Mouse (Mus musculus): ENCODE measurements around the gene Gm4565. TPM values are rescaled to one million over a fixed set of nuclear protein-coding genes. Genes with fewer than 3 reads are reported as not detected.

Gene Gm4565
- polyA plus RNA-seq (2015; fragmentation: Nextera tagmentation; extraction: Ambion mirVana): not detected in 2 replicates

DNA sequence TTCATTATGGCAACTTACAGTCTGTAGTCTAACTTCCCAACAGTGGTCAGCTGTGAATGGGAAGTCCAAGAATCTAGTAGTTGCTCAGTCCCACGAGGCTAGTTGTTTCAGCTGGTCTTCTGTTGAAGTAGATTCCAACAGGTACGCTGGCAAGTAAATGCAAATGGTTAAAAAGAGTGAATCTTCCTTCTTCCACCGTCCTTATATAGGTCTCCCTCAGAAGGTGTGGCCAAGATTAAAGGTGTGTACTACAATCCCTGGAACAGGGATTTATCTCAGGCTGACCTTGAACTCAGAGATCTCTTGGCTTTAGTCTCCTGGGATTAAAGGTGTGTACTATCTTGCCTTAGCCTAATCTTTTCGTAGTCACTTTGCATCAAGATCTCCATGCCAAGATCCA lies at the start of gene Gm4565:
Gm4565 (minus strand) TSS at position 101 of the 400 bp plus-strand sequence.

DNA sequence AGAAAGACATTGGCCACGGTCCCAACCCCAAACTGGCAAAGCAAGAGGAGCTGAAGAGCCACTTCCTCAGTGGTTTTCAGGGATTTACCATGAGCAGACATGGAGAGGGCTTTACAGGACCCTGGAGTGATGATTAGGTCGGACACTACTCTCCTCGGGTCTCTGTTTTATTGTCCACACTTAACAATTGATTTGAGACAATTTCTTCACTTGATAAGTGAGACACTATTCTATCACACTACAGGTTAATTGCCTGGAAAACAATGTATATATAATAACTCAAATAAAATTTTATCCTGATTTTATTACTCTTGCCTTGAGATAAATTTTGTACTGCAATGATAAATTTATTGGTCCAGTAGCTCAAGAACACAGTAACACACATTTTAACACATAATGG lies 22.7 kb downstream of the Gm4565 start, which contains the start of gene Gm4201:
Gm4201 (minus strand) TSS at position 101 of the 400 bp plus-strand sequence.

DNA sequence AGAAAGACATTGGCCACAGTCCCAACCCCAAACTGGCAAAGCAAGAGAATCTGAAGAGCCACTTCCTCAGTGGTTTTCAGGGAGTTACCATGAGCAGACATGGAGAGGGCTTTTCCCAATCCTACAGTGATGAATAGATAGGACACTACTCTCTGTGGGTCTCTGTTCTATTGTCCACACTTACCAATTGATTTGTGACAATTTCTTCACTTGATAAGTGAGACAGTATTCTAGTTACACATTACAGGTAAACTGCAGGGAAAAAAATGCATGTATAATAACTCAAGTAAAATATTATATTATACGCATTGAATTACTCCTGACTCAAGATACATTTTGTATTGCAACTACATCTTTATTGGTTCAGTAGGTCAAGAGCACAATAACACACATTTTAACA lies 53.1 kb downstream of the Gm4565 start, which contains the start of gene Gm8677:
Gm8677 (minus strand) TSS at position 101 of the 400 bp plus-strand sequence.

Other genes with a start within 250 kb of the Gm4565 start
- gene Gm8660, start 217.1 kb downstream of the Gm4565 start, polyA plus RNA-seq (2015; fragmentation: Nextera tagmentation; extraction: Ambion mirVana): not detected in 2 replicates
- gene Vmn1r148, start 174.5 kb downstream of the Gm4565 start, polyA plus RNA-seq (2015; fragmentation: Nextera tagmentation; extraction: Ambion mirVana): not detected in 2 replicates
- gene Vmn1r149, start 149.9 kb downstream of the Gm4565 start, polyA plus RNA-seq (2015; fragmentation: Nextera tagmentation; extraction: Ambion mirVana): not detected in 2 replicates
- gene Gm10665, start 124.1 kb downstream of the Gm4565 start, polyA plus RNA-seq (2015; fragmentation: Nextera tagmentation; extraction: Ambion mirVana): not detected in 2 replicates
- not detected in 2 replicates for gene Vmn1r151, start 88.4 kb downstream of the Gm4565 start, polyA plus RNA-seq (2015; fragmentation: Nextera tagmentation; extraction: Ambion mirVana)
- gene Vmn1r152, start 65.2 kb downstream of the Gm4565 start, polyA plus RNA-seq (2015; fragmentation: Nextera tagmentation; extraction: Ambion mirVana): not detected in 2 replicates
- not detected in 2 replicates for gene Gm8677, start 53.2 kb downstream of the Gm4565 start, polyA plus RNA-seq (2015; fragmentation: Nextera tagmentation; extraction: Ambion mirVana)
- gene Gm4201, start 22.8 kb downstream of the Gm4565 start, polyA plus RNA-seq (2015; fragmentation: Nextera tagmentation; extraction: Ambion mirVana): not detected in 2 replicates
- not detected in 2 replicates for gene Vmn1r155, start 69.9 kb upstream of the Gm4565 start, polyA plus RNA-seq (2015; fragmentation: Nextera tagmentation; extraction: Ambion mirVana)
- not detected in 2 replicates for gene Gm8693, start 104.2 kb upstream of the Gm4565 start, polyA plus RNA-seq (2015; fragmentation: Nextera tagmentation; extraction: Ambion mirVana)
- not detected in 2 replicates for gene Gm4567, start 131.6 kb upstream of the Gm4565 start, polyA plus RNA-seq (2015; fragmentation: Nextera tagmentation; extraction: Ambion mirVana)
- not detected in 2 replicates for gene Vmn1r157, start 173.6 kb upstream of the Gm4565 start, polyA plus RNA-seq (2015; fragmentation: Nextera tagmentation; extraction: Ambion mirVana)
- gene Vmn1r158, start 202.7 kb upstream of the Gm4565 start, polyA plus RNA-seq (2015; fragmentation: Nextera tagmentation; extraction: Ambion mirVana): not detected in 2 replicates